Mouse (Mus musculus): ENCODE data around the gene Rnf144a. TPM values are rescaled to one million over a fixed set of nuclear protein-coding genes. Genes with fewer than 3 reads are reported as not detected.

The Rnf144a gene
- total and polyA plus RNA-seq, 3 experiments: not detected

- DNase-seq (ENCODE audit: low read depth, low spot score): no peak
- H3K36me3 ChIP-seq (ENCODE audit: control insufficient read depth in 1 of 2, insufficient read depth in 2 of 2, low read length in 2 of 2): no peaks in the 10 kb centered on the region
- no peaks in the 10 kb centered on the region for H3K4me1 ChIP-seq (ENCODE audit: control insufficient read depth in 1 of 2, insufficient read depth in 2 of 2, low read length in 2 of 2)
- no peaks in the 10 kb centered on the region for H3K79me2 ChIP-seq (ENCODE audit: control insufficient read depth, insufficient read depth, low read length, poor library complexity)
- H3K27ac ChIP-seq (ENCODE audit: control insufficient read depth, low read depth, low read length): no peak overlapping the region
- no peaks in the 10 kb centered on the region for H3K27me3 ChIP-seq (ENCODE audit: control insufficient read depth in 1 of 2, insufficient read depth in 2 of 2, low read length in 2 of 2)
- H3K9me3 ChIP-seq (replicated peaks; ENCODE audit: insufficient read depth, low read length): no peaks in the 10 kb centered on the region
- no peak overlapping the region for H3K4me3 ChIP-seq (ENCODE audit: control insufficient read depth in 1 of 2, insufficient read depth in 1 of 2, low read depth in 2 of 2, low read length in 2 of 2)
- no peak overlapping the region for H3K9ac ChIP-seq (ENCODE audit: control insufficient read depth, low read depth, low read length, poor library complexity, severe bottlenecking)
- TF ChIP-seq TAL1 (IDR thresholded peaks at IDR 0.05; ENCODE audit: low read length) (no peak), SIN3A (IDR thresholded peaks at IDR 0.05; ENCODE audit: low read length) (no peak), TCF12 (IDR thresholded peaks at IDR 0.05; ENCODE audit: low read depth, low read length) (no peak), USF2 (IDR thresholded peaks at IDR 0.05; ENCODE audit: borderline replicate concordance in 1 of 2, insufficient read depth in 1 of 2, low read depth in 1 of 2, low read length in 2 of 2) (no peak), TBP (IDR thresholded peaks at IDR 0.05; ENCODE audit: low read depth, low read length) (no peak), GATA1 (IDR thresholded peaks at IDR 0.05; ENCODE audit: low read depth, low read length) (no peak), UBTF (IDR thresholded peaks at IDR 0.05; ENCODE audit: borderline replicate concordance, insufficient read depth, low read depth, low read length) (no peak), E2F4 (IDR thresholded peaks at IDR 0.05; ENCODE audit: borderline replicate concordance, low read depth, low read length) (no peak)
Observed at GRCm38 (mm10) chr12:26329031-26329675, 85.9 kb downstream of the Rnf144a start.

GRCm38 (mm10) chr12:26323783-26324364 is 91.2 kb downstream of the Rnf144a start:
- H3K9ac ChIP-seq (ENCODE audit: control insufficient read depth, low read depth, low read length, poor library complexity, severe bottlenecking): no peak overlapping the region
- H3K27ac ChIP-seq (ENCODE audit: control insufficient read depth, low read depth, low read length): no peak overlapping the region
- no peaks in the 10 kb centered on the region for H3K36me3 ChIP-seq (ENCODE audit: control insufficient read depth in 1 of 2, insufficient read depth in 2 of 2, low read length in 2 of 2)
- H3K9me3 ChIP-seq (replicated peaks; ENCODE audit: insufficient read depth, low read length): no peaks in the 10 kb centered on the region
- no peak overlapping the region for H3K4me3 ChIP-seq (ENCODE audit: control insufficient read depth in 1 of 2, insufficient read depth in 1 of 2, low read depth in 2 of 2, low read length in 2 of 2)
- TF ChIP-seq EP300 (IDR thresholded peaks at IDR 0.05; ENCODE audit: low read depth in 1 of 2, low read length in 2 of 2) (no peak), TCF12 (IDR thresholded peaks at IDR 0.05; ENCODE audit: low read depth, low read length) (no peak), MAZ (IDR thresholded peaks at IDR 0.05; ENCODE audit: low read depth, low read length) (no peak), ZNF384 (IDR thresholded peaks at IDR 0.05; ENCODE audit: low read depth, low read length) (no peak), MAX (IDR thresholded peaks at IDR 0.05; ENCODE audit: low read length) (no peak), ELF1 (IDR thresholded peaks at IDR 0.05; ENCODE audit: low read depth, low read length) (no peak), RAD21 (IDR thresholded peaks at IDR 0.05; ENCODE audit: low read depth, low read length) (no peak), ZKSCAN1 (IDR thresholded peaks at IDR 0.05; ENCODE audit: low read depth, low read length) (no peak), TAL1 (IDR thresholded peaks at IDR 0.05; ENCODE audit: low read length) (no peak), ETS1 (IDR thresholded peaks at IDR 0.05; ENCODE audit: low read depth, low read length) (no peak), CHD2 (IDR thresholded peaks at IDR 0.05; ENCODE audit: low read length) (no peak), POLR2AphosphoS5 (IDR thresholded peaks at IDR 0.05; ENCODE audit: borderline replicate concordance, low read depth, low read length) (no peak), GATA1 (IDR thresholded peaks at IDR 0.05; ENCODE audit: low read depth, low read length) (no peak), GABPA (IDR thresholded peaks at IDR 0.05; ENCODE audit: low read depth, low read length) (no peak), USF1 (IDR thresholded peaks at IDR 0.05; ENCODE audit: low read depth, low read length) (no peak), MAFK (IDR thresholded peaks at IDR 0.05; ENCODE audit: borderline replicate concordance, low read depth, low read length) (no peak)
- H3K79me2 ChIP-seq (ENCODE audit: control insufficient read depth, insufficient read depth, low read length, poor library complexity): no peaks in the 10 kb centered on the region
- no peaks in the 10 kb centered on the region for H3K4me1 ChIP-seq (ENCODE audit: control insufficient read depth in 1 of 2, insufficient read depth in 2 of 2, low read length in 2 of 2)
- no peaks in the 10 kb centered on the region for H3K27me3 ChIP-seq (ENCODE audit: control insufficient read depth in 1 of 2, insufficient read depth in 2 of 2, low read length in 2 of 2)
- DNase-seq (ENCODE audit: low read depth, low spot score): no peak

Data from MEL (cell line).